Mouse (Mus musculus) lung, adult 2 months (tissue): ENCODE data around the gene Mb21d2.

ENCODE experiments used
- CTCF ChIP-seq: fragments of 200-500 bp; IDR thresholded peaks from 2 replicates; pipeline ENCODE4 v1.5.1; 2011; ENCODE audit warnings: mild to moderate bottlenecking, low read length, control low read depth; ENCODE audit not compliant: insufficient read depth
- POLR2A ChIP-seq: fragments of 200-500 bp; IDR thresholded peaks from 2 replicates; pipeline ENCODE4 v1.6.1; 2011; ENCODE audit warnings: low read depth, mild to moderate bottlenecking, control low read depth, low read length, borderline replicate concordance; ENCODE audit errors: extremely low read depth

DNA sequence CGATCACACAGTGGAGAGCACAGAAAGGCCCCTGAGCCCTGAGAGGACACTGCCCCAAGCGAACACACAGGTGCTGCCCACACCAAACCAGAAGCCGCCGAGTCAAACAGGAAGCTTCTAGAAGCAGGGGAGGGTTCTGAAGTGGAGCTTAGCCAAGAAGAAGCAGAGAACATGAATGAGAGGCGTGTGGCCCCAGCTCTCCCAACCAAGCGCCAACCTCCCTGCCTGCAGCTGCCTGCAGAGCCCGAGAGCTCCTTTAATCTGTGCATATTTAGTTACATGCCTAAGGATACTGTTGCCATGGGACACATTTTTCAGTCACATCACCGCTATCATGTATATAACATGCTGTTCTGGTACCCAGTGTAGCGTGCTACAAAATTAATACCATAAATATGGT, 58.6 kb downstream of the Mb21d2 start:
- TF ChIP-seq CTCF (no peak), POLR2A (no peak)
